Mouse (Mus musculus) stomach, postnatal 0 days (tissue): ENCODE measurements around the gene Mgl2. TPM values are rescaled to one million over a fixed set of nuclear protein-coding genes. Genes with fewer than 3 reads are reported as not detected.

Source experiments
- ATAC-seq: fragments of 200-750 bp; cut with Nextera tagmentation; 2 replicates; pipeline ENCODE4 v1.8.0; 2017; ENCODE audit not compliant: low FRiP score, low TSS enrichment
- DNase-seq: peaks from one replicate; pipeline ENCODE4 v3.0.0-alpha.2; 2016; ENCODE audit warnings: low spot score
- H3K27ac ChIP-seq: fragments of 300-500 bp; sonication (generic); replicated peaks from 2 replicates; pipeline ENCODE4 v1.5.1; 2014; ENCODE audit warnings: mild to moderate bottlenecking, control low read depth
- H3K27me3 ChIP-seq: fragments of 300-500 bp; sonication (generic); 2 replicates; pipeline ENCODE4 v1.6.1; 2014; ENCODE audit warnings: low read length; ENCODE audit not compliant: control insufficient read depth, insufficient read depth
- H3K36me3 ChIP-seq: fragments of 300-500 bp; sonication (generic); 2 replicates; pipeline ENCODE4 v1.6.1; 2014; ENCODE audit warnings: low read length, mixed read lengths; ENCODE audit not compliant: control insufficient read depth, insufficient read depth
- H3K4me1 ChIP-seq: fragments of 300-500 bp; sonication (generic); replicated peaks from 2 replicates; pipeline ENCODE4 v1.6.1; 2014; ENCODE audit warnings: antibody characterized with exemption; ENCODE audit not compliant: control insufficient read depth, insufficient read depth
- H3K4me2 ChIP-seq: fragments of 300-500 bp; sonication (generic); replicated peaks from 2 replicates; pipeline ENCODE4 v1.6.1; 2014; ENCODE audit warnings: low read depth, mild to moderate bottlenecking, control low read depth, moderate library complexity
- H3K4me3 ChIP-seq: fragments of 300-500 bp; sonication (generic); 2 replicates; pipeline ENCODE4 v1.5.1; 2014; ENCODE audit warnings: low read depth, low read length, control low read depth
- H3K9ac ChIP-seq: fragments of 300-500 bp; sonication (generic); 2 replicates; pipeline ENCODE4 v1.6.1; 2014; ENCODE audit warnings: mild to moderate bottlenecking, low read length, control low read depth, mixed read lengths
- H3K9me3 ChIP-seq: fragments of 300-500 bp; sonication (generic); 2 replicates; pipeline ENCODE4 v1.6.1; 2016; ENCODE audit warnings: low read length; ENCODE audit not compliant: control insufficient read depth
- CTCF ChIP-seq: IDR thresholded peaks from 2 replicates; pipeline ENCODE4 v1.5.1; 2016; ENCODE audit warnings: antibody characterized with exemption, low read depth, mild to moderate bottlenecking, moderate library complexity
- EP300 ChIP-seq: optimal IDR thresholded peaks from 2 replicates; pipeline ENCODE3; 2016; ENCODE audit warnings: antibody characterized with exemption
- WGBS: fragments of 180-500 bp; shearing (Covaris S2); extraction: QIAGEN DNeasy Blood & Tissue Kit; methylation state at CpG from one replicate; pipeline ENCODE4 v1.1.7; 2014; 5-methylcytosine and 5-hydroxymethylcytosine counted together
- polyA plus RNA-seq: library from polyadenylated mRNA; unstranded; fragments of >200 nt; fragmentation: Nextera tagmentation; extraction: Ambion mirVana; gene quantifications from 2 replicates; pipeline ENCODE4 v1.2.1, GENCODE M21; 2015

The Mgl2 gene
- polyA plus RNA-seq, 1 experiment from 2014 or later, result 0.68 TPM

- Histone ChIP-seq H3K9ac (no peak overlapping the region), H3K27ac (no peak overlapping the region), H3K4me1 (no peaks in the 10 kb centered on the region), H3K27me3 (no peaks in the 10 kb centered on the region), H3K4me2 (no peak overlapping the region), H3K36me3 (no peaks in the 10 kb centered on the region), H3K9me3 (no peaks in the 10 kb centered on the region), H3K4me3 (no peak overlapping the region)
- TF ChIP-seq EP300, result no peak
- 97% methylated on average over 2 of the region's 2 CpGs for WGBS
- DNase-seq (no peak), ATAC-seq (no peak)
Observed at GRCm38 (mm10) chr11:70099102-70099501, 31.0 kb upstream of the Mgl2 start.

DNA sequence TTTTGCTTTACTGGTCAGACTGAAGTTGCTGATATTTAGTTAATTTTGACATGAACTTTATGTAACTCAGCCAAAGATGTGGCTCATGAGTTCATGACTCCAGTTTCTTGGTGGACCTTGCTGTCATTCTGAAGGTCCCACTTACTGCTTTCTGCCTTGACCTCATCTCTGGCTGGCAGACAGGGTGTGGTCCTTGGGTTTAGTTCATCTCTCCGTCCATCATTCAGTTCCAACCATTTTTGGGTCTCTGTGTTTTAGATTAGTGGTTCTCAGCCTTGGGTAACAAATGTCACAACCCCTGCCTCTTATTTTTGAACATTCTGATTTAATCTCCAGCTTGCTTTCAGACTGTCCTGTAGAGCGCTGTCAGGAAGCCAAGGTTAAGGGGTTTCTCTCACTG, 30.3 kb upstream of the Mgl2 start:
- TF ChIP-seq EP300 (no peak), CTCF (no peak)
- ATAC-seq (no peak), DNase-seq (no peak)
- no peak overlapping the region for H3K27ac ChIP-seq
- H3K9me3 ChIP-seq, result no peaks in the 10 kb centered on the region
- H3K4me2 ChIP-seq, result no peak overlapping the region
- no peak overlapping the region for H3K9ac ChIP-seq
- no peak overlapping the region for H3K4me3 ChIP-seq
- no peaks in the 10 kb centered on the region for H3K27me3 ChIP-seq
- H3K36me3 ChIP-seq, result no peaks in the 10 kb centered on the region
- no peaks in the 10 kb centered on the region for H3K4me1 ChIP-seq
- 89% methylated on average over 2 of the region's 2 CpGs for WGBS

- no peak for TF ChIP-seq CTCF
Observed at GRCm38 (mm10) chr11:70103701-70104315, 26.3 kb upstream of the Mgl2 start.

DNA sequence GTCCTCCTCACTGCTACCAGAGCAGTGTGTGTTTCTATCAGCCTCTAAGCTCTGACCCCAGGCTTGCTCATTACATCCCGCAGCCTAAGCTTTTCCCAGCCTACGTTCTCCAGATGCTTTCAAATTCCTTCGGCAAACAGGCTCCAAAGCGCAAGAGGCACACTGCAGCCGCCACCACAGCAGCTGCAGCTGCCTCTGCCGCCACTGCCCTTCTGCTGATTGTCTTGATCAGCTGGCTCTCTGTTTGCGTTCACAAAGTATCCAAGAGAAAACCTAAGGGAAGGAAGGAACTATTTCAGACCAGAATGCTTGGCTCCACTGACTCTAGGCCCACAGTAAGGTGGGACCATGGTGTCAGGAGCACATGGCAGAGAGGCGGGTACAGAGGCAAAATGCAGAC, 23.0 kb upstream of the Mgl2 start:
- DNase-seq, result no peak
- H3K4me2 ChIP-seq, result no peak overlapping the region
- H3K4me3 ChIP-seq, result no peak overlapping the region
- TF ChIP-seq EP300 (no peak), CTCF (no peak)
- no peak for ATAC-seq
- no peaks in the 10 kb centered on the region for H3K4me1 ChIP-seq
- no peaks in the 10 kb centered on the region for H3K9me3 ChIP-seq
- no peak overlapping the region for H3K9ac ChIP-seq
- no peaks in the 10 kb centered on the region for H3K36me3 ChIP-seq
- H3K27me3 ChIP-seq, result no peaks in the 10 kb centered on the region
- 26% methylated on average over 8 of the region's 8 CpGs for WGBS
- no peak overlapping the region for H3K27ac ChIP-seq

More at GRCm38 (mm10) chr11:70103701-70104315, 26.3 kb upstream of the Mgl2 start:
- DNase-seq, result no peak
- H3K36me3 ChIP-seq, result no peaks in the 10 kb centered on the region
- H3K4me2 ChIP-seq, result no peak overlapping the region
- ATAC-seq, result no peak
- no peaks in the 10 kb centered on the region for H3K27me3 ChIP-seq
- no peaks in the 10 kb centered on the region for H3K4me1 ChIP-seq
- no peak overlapping the region for H3K27ac ChIP-seq
- 57% methylated on average over 14 of the region's 14 CpGs for WGBS
- H3K4me3 ChIP-seq, result no peak overlapping the region
- H3K9me3 ChIP-seq, result no peaks in the 10 kb centered on the region
- no peak overlapping the region for H3K9ac ChIP-seq

GRCm38 (mm10) chr11:70110146-70110545, 20.0 kb upstream of the Mgl2 start:
- no peak overlapping the region for H3K4me2 ChIP-seq
- no peaks in the 10 kb centered on the region for H3K4me1 ChIP-seq
- no peak overlapping the region for H3K4me3 ChIP-seq
- no peak overlapping the region for H3K27ac ChIP-seq
- H3K36me3 ChIP-seq, result no peaks in the 10 kb centered on the region
- ATAC-seq (no peak), DNase-seq (peak; percentile 44)
- no peak overlapping the region for H3K9ac ChIP-seq
- H3K27me3 ChIP-seq, result no peaks in the 10 kb centered on the region
- 80% methylated on average over 3 of the region's 3 CpGs for WGBS
- no peaks in the 10 kb centered on the region for H3K9me3 ChIP-seq
- TF ChIP-seq EP300 (no peak), CTCF (peak; percentile 79)

GRCm38 (mm10) chr11:70114562-70114961, 15.6 kb upstream of the Mgl2 start:
- DNase-seq, result no peak
- no peak overlapping the region for H3K4me3 ChIP-seq
- H3K9me3 ChIP-seq, result no peaks in the 10 kb centered on the region
- no peaks in the 10 kb centered on the region for H3K27me3 ChIP-seq
- no peaks in the 10 kb centered on the region for H3K36me3 ChIP-seq
- H3K27ac ChIP-seq, result no peak overlapping the region
- 36% methylated on average over 4 of the region's 4 CpGs for WGBS
- no peak overlapping the region for H3K9ac ChIP-seq
- TF ChIP-seq EP300, result no peak
- no peak for TF ChIP-seq CTCF
- no peaks in the 10 kb centered on the region for H3K4me1 ChIP-seq
- ATAC-seq, result no peak
- H3K4me2 ChIP-seq, result no peak overlapping the region
